Mouse (Mus musculus) ES-E14 (cell line): ENCODE measurements around the gene Cacna1e. TPM values are rescaled to one million over a fixed set of nuclear protein-coding genes. Genes with fewer than 3 reads are reported as not detected.

Experiments used
- DNase-seq: peaks from one replicate; pipeline ENCODE4 v3.0.0-alpha.2; 2013; ENCODE audit warnings: low read depth, low spot score
- H3K27ac ChIP-seq: 2 replicates; pipeline ENCODE4 v1.5.1; 2012; ENCODE audit warnings: low read depth, mild to moderate bottlenecking, low read length, moderate library complexity, mixed read lengths; ENCODE audit not compliant: poor library complexity, insufficient read depth, severe bottlenecking
- H3K36me3 ChIP-seq: 2 replicates; pipeline ENCODE4 v1.6.1; 2012; ENCODE audit warnings: mild to moderate bottlenecking, low read length, moderate library complexity, mixed read lengths; ENCODE audit not compliant: control insufficient read depth, poor library complexity, insufficient read depth, severe bottlenecking
- H3K4me1 ChIP-seq, 2 experiments: fragments of 150-350 bp in 1 of 2; sonication (generic) in 1 of 2; 2 replicates each; pipeline ENCODE4 v1.6.1; 2012; ENCODE audit warnings: low read length in 2 of 2, mild to moderate bottlenecking in 1 of 2, mixed read lengths in 1 of 2; ENCODE audit not compliant: control insufficient read depth in 2 of 2, insufficient read depth in 2 of 2, poor library complexity in 1 of 2
- H3K4me3 ChIP-seq, 2 experiments: fragments of 150-350 bp in 1 of 2; sonication (generic) in 1 of 2; 2 replicates each; pipeline ENCODE4 v1.5.1; 2012; ENCODE audit warnings: low read length in 2 of 2, low read depth in 1 of 2, mild to moderate bottlenecking in 1 of 2, mixed read lengths in 1 of 2; ENCODE audit not compliant: insufficient read depth in 1 of 2, poor library complexity in 1 of 2, severe bottlenecking in 1 of 2
- H3K9ac ChIP-seq: 2 replicates; pipeline ENCODE4 v1.6.1; 2012; ENCODE audit warnings: low read depth, mild to moderate bottlenecking, low read length, mixed read lengths; ENCODE audit not compliant: poor library complexity, insufficient read depth, severe bottlenecking
- H3K9me3 ChIP-seq: fragments of 150-350 bp; sonication (generic); 2 replicates; pipeline ENCODE4 v1.6.1; 2012; ENCODE audit warnings: low read depth, mild to moderate bottlenecking, low read length; ENCODE audit not compliant: control insufficient read depth, insufficient read depth
- CHD2 ChIP-seq: IDR thresholded peaks from 2 replicates; pipeline ENCODE4 v1.6.1; 2014; ENCODE audit warnings: mild to moderate bottlenecking, low read depth, low read length, inconsistent platforms
- HCFC1 ChIP-seq: IDR thresholded peaks from 2 replicates; pipeline ENCODE4 v1.6.1; 2012; ENCODE audit warnings: low read length, inconsistent platforms, borderline replicate concordance; ENCODE audit not compliant: insufficient read depth
- MAFK ChIP-seq: IDR thresholded peaks from 2 replicates; pipeline ENCODE4 v1.6.1; 2014; ENCODE audit warnings: mild to moderate bottlenecking, low read depth, low read length, inconsistent platforms; ENCODE audit not compliant: insufficient read depth
- ZC3H11A ChIP-seq: IDR thresholded peaks from 2 replicates; pipeline ENCODE4 v1.6.1; 2012; ENCODE audit warnings: low read depth, mild to moderate bottlenecking, inconsistent platforms, low read length, borderline replicate concordance
- ZNF384 ChIP-seq: IDR thresholded peaks from 2 replicates; pipeline ENCODE4 v1.6.1; 2012; ENCODE audit warnings: low read depth, low read length, inconsistent platforms
- in situ Hi-C, 2 experiments: fragments of 600-800 bp; cut with MboI; formaldehyde crosslinking; loops; one replicate each; pipeline ENCODE4 v1.15.1; 2025; ENCODE audit warnings: low sequenced_read_pairs in 2 of 2, inconsistent platforms in 1 of 2; ENCODE audit not compliant: unreplicated experiment in 2 of 2
- total RNA-seq: library from RNA; depleted of rRNA; stranded (reverse); fragments of 300-350 nt; gene quantifications from 2 replicates; pipeline ENCODE4 v1.2.3, GENCODE M21; 2012

The Cacna1e gene
- total RNA-seq, 1 experiment, result 0.31 TPM

DNA sequence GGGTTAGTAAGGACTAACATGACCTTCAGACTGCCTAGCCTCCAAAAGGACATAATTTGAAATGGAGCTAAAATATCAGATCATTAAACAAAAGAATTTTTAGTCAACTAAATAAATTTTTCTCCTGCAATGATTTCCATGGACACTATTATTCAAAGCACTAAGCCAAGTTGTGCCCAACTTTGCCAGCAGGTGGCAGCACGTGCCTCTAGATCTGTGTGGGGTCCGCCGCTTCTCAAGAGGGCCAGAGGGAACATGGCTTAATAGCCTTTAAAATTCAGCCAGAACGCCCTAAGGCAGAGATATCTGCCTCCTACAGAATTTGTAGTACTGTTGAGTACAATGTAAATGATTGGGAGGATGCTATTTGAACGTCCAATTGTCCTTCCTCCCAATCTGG is 96.2 kb downstream of the Cacna1e start:
- TF ChIP-seq CHD2 (no peak), HCFC1 (no peak), ZNF384 (no peak), ZC3H11A (peak; percentile 55; the same call in 1 of the 2 replicates)
- DNase-seq, result peak; percentile 43
- no peaks in the 10 kb centered on the region for H3K36me3 ChIP-seq
- in situ Hi-C loops, result loop anchor here (5.0 to 25.0 kb wide), 4 partner anchors 217 to 437 kb away; no protein-coding TSS in a partner anchor
- H3K27ac ChIP-seq, result no peak overlapping the region
- H3K9ac ChIP-seq, result no peak overlapping the region
- H3K9me3 ChIP-seq, result no peaks in the 10 kb centered on the region
- H3K4me3 ChIP-seq, result no peak overlapping the region
- peaks cover 0 to 2% of the 10 kb centered on the region in 2 experiments; a peak in 1 of 4 replicates for H3K4me1 ChIP-seq

DNA sequence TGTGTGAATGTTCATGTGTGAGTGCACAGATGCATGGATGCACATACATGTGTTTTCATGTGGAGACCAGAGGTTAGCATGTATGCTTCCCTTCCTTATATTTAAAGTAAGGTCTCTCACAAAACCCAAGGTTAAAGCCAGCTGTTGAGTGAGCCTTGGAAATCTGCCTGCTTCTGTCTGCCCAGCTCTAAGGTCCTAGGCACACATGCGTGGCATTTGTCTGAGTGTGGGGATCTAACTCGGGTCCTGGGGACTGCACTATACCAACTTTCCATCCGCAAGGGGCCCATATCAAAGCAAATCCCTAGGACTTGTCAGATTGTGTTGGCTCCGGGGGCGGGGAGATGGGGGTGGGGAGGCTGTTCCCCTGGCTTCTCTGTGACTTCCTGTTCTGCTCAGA is 96.9 kb downstream of the Cacna1e start:
- H3K4me1 ChIP-seq, result peaks cover 0 to 2% of the 10 kb centered on the region in 2 experiments; a peak in 1 of 4 replicates
- no peaks in the 10 kb centered on the region for H3K9me3 ChIP-seq
- no peak for DNase-seq
- in situ Hi-C loops, result loop anchor here (5.0 to 25.0 kb wide), 4 partner anchors 217 to 437 kb away; no protein-coding TSS in a partner anchor
- no peak for TF ChIP-seq ZNF384
- TF ChIP-seq CHD2, result no peak
- TF ChIP-seq ZC3H11A, result no peak
- no peak for TF ChIP-seq MAFK
- TF ChIP-seq HCFC1, result no peak
- H3K4me3 ChIP-seq, result no peak overlapping the region
- H3K27ac ChIP-seq, result no peak overlapping the region
- no peak overlapping the region for H3K9ac ChIP-seq
- H3K36me3 ChIP-seq, result no peaks in the 10 kb centered on the region

GRCm38 (mm10) chr1:154786243-154786669 is 98.0 kb downstream of the Cacna1e start:
- in situ Hi-C loops, result loop anchor here (5.0 to 25.0 kb wide), 4 partner anchors 219 to 439 kb away; no protein-coding TSS in a partner anchor
- DNase-seq, result peak; percentile 78
- H3K27ac ChIP-seq, result no peak overlapping the region
- H3K9me3 ChIP-seq, result no peaks in the 10 kb centered on the region
- no peak overlapping the region for H3K4me3 ChIP-seq
- H3K36me3 ChIP-seq, result no peaks in the 10 kb centered on the region
- no peaks in the 10 kb centered on the region for H3K4me1 ChIP-seq
- H3K9ac ChIP-seq, result no peak overlapping the region
- TF ChIP-seq MAFK (no peak), ZC3H11A (peak; percentile 97), CHD2 (no peak), ZNF384 (peak; percentile 25; the same call in 1 of the 2 replicates), HCFC1 (0 out of 2 replicates have a peak, but pooled peaks have one; percentile 22)

DNA sequence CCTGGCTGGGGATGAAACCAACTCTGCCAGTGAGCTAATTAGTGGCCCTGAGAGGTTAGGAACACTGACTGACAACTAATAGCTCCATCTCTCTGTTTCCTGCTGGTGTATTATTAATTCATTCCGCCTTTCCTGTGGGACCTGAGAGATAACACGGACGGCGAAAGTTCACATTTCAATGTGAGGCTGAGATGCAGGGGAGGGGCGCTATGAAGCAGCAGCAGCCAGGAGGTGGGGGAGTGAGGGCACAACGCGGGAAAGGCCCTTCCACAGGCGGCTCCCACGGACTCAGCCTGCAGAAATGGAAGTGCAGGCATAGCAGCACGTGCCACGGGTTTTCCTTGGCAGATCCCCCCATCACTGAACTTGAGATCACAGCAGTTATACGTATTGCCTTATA is 99.4 kb downstream of the Cacna1e start:
- Histone ChIP-seq H3K9ac (no peak overlapping the region), H3K36me3 (no peaks in the 10 kb centered on the region), H3K4me1 (no peaks in the 10 kb centered on the region), H3K9me3 (no peaks in the 10 kb centered on the region), H3K4me3 (no peak overlapping the region), H3K27ac (no peak overlapping the region)
- in situ Hi-C loops, result loop anchor here (5.0 to 25.0 kb wide), 4 partner anchors 220 to 440 kb away; no protein-coding TSS in a partner anchor
- no peak for DNase-seq
- TF ChIP-seq MAFK, result no peak
- no peak for TF ChIP-seq CHD2

- Histone ChIP-seq H3K36me3 (no peaks in the 10 kb centered on the region), H3K27ac (no peak overlapping the region), H3K4me3 (no peak overlapping the region), H3K9ac (no peak overlapping the region), H3K9me3 (no peaks in the 10 kb centered on the region), H3K4me1 (no peaks in the 10 kb centered on the region)
- in situ Hi-C loops, result loop anchor here (10.0 to 25.0 kb wide), 3 partner anchors 221 to 441 kb away; no protein-coding TSS in a partner anchor
- TF ChIP-seq ZNF384, result no peak
- TF ChIP-seq MAFK, result no peak
- TF ChIP-seq CHD2, result no peak
- no peak for TF ChIP-seq HCFC1
- TF ChIP-seq ZC3H11A, result no peak
- no peak for DNase-seq
Observed at GRCm38 (mm10) chr1:154783521-154783920, 100.8 kb downstream of the Cacna1e start.
